Mouse (Mus musculus) spleen, adult 18-20 months (tissue): ENCODE results near the gene Hoxb8.

Experiments used
- DNase-seq, 2 experiments: peaks; one replicate each; pipeline ENCODE4 v3.0.0; 2022; ENCODE audit warnings: mixed read lengths in 2 of 2

The Hoxb8 gene

DNA sequence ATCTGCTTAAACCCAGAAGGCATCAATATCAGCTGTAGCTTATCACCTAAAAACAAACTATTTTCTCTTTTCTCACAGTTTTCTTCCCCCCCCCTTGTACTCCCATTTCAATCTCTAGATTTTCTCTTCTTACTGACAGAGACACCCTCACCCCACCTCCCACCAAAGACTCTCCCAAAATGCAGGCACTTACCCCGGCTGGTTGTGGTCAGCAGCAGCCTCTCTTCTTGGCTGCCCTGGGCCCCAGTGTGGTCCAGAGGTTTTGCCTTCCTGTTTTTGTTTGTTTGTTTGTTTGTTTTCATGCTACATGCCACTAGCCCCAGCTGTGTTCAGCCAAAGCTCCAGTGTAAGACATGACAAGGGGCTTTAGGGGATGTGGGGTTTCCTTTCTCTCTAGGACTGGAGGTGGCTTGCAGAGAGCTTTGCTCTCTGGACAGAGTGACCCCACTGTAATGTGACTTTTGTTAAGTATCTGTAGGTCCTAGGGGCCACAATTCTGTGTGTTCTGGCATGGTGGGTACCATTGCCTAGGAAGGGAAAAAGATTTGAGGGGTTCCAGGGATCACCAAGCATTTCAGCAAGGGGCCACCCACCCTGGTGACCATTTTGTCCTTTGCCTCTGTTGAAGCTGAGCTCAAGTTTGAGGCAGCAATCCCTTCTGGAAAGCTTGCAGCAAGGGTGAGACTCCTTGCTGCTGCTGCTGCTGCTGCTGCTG is 13.5 kb upstream of the Hoxb8 start:
- no peak for DNase-seq

DNA sequence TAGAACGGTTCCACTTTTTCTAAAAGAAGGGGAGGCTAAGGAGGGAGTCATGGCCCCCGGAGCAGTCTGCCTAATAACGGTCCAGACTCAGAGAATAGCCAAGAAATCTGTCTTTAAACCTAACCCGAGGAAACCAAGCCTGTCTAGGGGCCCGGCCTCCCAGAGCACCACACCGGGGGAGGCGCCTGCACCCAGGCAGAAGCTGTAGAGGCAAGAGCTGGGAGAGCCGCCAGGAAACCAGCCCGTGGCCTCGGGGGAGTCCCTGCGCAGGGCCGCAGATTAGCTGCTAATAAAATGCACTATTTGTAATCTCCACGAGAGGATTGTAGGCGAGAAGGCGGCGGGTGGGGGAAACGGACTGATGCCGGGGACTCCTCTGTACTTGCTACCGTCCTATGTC is 11.8 kb upstream of the Hoxb8 start:
- no peak for DNase-seq

DNA sequence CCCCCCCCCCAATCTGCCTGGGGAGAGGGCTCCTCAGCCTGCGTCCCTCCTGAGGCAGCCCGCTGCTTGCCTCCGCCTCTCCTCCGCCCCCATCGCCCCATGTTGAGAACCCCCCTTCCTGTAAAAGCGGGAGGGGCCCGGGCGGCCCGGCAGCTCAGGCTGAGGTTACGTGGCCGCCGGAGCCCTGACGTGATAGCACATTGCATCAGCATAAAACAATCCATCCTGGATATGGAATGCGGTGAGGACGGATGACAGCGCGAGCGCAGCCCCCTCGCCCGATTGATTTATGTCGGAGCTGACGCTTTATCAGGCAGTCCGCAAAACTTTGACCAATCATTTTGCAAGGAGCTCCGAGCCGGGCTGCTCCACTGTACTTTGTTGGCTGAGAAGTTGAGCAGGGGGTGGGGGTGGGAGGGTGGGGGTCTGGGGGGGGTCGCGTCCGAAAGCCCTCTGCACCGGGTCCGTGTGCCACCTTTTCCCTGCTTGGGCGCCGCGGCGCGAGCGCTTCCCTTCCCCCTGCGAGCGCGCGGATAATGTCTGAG is 10.6 kb upstream of the Hoxb8 start, which contains the start of gene Hoxb9:
TSS of gene Hoxb9 (plus strand) at position 462 of the 545 bp plus-strand sequence.
- no peak for DNase-seq

DNA sequence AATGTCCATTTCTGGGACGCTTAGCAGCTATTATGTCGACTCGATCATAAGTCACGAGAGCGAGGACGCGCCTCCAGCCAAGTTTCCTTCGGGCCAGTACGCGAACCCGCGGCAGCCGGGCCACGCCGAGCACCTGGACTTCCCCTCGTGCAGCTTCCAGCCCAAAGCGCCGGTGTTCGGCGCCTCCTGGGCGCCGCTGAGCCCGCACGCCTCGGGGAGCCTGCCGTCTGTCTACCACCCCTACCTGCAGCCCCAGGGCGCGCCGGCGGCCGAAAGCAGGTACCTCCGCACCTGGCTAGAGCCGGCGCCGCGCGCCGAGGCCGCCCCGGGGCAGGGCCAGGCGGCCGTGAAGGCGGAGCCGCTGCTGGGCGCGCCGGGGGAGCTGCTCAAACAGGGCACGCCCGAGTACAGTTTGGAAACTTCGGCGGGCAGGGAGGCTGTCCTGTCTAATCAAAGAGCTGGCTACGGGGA is 10.1 kb upstream of the Hoxb8 start:
- DNase-seq: no peak

DNA sequence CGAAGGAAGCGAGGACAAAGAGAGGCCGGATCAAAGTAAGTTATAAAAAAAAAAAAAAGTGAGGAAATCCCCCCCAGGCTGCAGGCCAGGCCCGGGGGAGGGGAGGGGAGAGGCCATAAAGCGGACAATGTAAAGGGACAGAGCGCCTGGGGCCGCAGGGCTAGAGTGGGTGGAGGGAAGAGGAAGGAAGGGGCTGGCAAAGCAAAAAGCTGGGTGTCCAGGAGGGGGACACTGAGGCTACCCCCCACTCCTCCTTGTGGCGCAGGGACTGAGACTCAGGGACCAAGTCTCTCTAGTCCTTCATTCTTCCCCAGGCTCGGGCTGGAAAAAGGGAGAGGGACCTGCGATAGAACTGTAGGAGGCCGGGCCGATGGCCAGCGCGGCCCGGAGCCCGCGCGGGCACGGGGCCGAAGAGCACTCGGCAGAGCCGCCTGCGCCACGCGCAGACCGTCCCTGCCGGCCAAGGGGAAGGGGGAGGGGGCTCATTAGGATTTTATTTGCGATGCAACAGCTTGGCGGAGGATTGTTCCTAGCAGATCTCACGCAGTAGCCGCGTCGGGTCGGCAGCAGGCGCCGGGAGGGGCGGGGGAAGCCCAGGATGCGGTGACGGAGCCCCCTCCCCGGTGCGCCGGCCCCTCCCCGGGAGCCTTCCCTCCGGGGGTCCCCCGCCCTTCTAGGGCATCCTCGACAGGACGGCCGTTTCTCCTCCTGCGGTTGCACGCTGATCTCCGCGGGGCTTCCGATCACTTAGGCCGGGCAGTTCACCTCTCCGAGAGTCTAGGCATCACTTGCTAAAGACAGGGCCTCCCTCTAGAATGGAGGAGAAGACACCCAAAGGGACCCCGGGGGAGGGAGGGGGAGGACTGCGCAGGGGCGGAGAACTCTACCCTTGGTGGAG is 9.4 kb upstream of the Hoxb8 start:
- DNase-seq: no peak

DNA sequence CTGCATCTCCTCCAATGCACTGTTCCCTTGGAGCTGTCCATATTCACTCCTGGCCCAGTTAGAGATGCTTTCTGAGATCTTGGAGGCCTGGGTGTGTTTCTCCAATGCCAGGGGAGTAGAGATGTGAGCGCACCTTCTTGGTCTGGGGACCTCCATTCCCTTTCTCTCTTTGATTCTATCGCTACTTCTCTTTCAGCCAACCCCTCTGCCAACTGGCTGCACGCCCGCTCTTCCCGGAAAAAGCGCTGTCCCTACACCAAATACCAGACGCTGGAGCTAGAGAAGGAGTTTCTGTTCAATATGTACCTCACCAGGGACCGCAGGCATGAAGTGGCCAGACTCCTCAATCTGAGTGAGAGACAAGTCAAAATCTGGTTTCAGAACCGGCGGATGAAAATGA is 7.3 kb upstream of the Hoxb8 start:
- no peak for DNase-seq

DNA sequence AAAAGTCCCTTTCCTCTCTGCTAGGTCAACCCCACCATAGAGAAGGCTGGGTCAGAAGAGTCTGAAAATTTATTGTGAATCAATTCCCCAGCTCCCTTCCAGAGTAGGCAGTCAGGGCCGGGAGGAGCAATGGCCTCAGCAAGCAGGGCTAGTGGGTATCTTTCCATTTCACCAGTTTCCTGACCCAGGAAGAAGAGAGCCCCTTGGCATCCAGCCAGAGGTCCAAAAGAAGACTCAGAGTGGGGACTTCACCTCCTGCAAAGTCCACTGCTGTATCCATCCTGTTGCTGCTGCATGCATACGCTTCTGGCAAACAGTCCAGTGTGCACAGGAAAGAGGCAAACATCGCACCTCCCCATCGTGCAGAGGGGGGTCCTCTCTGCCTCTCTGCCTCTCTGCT is 5.8 kb upstream of the Hoxb8 start:
- DNase-seq: no peak

DNA sequence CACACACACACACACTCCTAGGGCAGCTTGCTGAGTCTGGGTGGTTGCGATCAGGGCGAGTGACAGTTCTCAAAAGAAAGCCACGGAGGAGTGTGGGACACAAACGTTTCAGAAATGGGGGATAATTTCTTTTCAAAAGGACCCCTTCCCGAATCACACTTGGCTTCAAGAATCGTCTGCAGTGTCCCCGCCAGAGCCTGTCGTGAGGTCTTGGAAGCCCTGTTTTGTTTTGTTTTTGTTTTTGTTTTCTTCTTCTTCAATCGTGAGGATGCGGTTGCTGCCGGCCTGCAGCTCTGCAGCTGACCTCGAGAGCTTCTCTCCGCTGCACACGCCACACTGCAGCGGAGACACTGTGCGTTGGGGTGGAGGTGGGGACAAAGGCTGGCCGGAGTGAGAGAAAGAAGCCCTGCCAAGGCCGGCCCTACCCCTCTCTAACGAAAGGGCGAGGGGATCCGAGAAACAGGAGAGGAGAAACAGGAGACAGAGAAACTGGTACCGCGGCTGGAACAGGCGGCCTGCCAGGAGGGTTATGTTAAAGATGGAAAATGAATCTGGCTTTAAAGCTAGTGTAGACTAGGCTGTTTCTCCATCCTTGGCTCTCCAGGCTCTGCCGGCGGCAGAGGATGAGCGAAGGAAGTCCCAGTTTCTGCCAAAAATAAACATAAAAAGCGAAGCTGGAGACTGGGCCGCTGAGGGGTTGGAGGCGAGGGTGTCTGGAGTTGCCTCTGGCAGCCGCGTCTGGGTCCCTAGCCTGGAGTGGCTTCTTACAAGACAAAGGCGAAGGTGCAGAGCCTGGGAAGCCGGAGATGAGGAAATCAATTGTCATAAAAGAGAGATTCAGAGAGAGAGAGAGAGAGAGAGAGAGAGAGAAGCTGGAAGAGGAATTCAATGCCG is 4.3 kb upstream of the Hoxb8 start:
- DNase-seq: no peak

DNA sequence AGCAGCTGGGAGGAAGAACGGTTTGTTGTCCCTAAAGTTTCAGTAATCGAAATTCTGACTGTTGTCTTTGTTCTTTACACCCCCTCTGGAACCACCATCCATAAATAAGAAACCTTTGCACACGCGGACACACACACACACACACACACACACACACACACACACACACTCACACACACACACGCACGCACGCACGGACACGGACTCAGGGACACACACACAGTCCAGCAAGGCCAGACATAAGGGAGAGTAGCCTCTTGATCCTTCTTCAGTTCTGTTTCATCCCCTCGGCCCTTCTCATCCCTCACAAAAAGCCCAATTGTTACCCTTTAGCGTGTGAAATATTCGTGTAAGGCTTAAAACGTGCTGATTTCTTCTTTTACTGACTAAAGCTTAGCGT is 3.4 kb upstream of the Hoxb8 start:
- no peak for DNase-seq

DNA sequence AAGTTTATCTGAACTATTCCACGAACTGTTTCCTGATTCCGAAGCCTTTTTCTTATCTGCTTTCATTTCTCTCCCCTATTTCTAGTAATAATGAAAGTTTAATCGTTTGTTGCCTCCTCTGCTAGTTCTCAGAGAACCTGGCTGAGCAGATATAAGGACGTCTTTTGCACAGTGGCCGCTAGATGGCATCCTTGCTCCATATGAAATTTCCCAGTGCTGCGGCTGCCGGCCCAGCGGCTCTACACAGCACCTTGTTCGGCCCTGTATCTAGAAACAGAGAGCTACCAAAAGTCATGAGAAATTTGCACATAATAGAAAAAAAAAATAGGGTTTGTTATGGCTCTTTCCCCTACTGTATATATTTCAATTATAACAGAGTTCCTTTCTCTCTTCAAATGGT is 2.9 kb upstream of the Hoxb8 start:
- DNase-seq: peak; percentile 49 to 77

DNA sequence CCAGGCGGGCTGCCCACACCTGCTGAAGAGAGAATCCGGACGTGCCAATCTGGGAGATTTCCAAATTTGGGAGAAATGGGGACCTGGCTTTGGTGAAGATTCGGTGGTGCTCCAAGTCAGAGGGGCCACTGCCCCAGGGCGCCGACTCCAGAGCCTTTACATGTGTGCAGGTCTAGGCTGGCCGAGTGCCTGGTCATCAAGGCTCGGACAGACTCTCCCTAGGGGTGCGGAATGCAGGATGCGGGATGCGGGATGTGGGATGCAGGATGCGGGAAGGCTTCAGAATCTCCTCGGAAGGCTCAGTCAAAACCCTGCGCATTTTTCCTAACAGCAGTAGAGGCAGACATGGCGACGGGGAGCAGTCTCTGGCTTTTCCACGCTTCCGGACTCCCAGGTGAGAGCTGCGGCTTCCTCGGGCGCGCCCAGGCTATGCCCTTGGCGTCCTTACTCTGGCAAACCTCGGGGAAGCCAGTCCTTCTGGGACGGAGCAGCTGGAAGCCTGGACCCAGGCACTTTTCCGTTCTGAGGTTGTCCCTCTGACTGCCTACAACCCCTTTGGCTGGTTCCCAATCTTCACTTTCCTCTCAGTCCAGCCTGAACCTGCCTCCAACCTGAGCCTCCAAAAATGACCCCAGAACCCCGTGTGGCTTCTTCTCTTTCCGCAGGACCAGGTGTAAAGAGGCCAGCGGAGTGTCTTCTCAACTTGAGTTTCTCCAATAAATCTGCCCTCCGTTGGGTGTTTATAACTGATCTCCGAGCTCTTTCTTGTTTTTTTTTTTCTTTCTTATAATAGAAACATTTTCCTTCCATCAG is 2.1 kb upstream of the Hoxb8 start:
- no peak for DNase-seq

DNA sequence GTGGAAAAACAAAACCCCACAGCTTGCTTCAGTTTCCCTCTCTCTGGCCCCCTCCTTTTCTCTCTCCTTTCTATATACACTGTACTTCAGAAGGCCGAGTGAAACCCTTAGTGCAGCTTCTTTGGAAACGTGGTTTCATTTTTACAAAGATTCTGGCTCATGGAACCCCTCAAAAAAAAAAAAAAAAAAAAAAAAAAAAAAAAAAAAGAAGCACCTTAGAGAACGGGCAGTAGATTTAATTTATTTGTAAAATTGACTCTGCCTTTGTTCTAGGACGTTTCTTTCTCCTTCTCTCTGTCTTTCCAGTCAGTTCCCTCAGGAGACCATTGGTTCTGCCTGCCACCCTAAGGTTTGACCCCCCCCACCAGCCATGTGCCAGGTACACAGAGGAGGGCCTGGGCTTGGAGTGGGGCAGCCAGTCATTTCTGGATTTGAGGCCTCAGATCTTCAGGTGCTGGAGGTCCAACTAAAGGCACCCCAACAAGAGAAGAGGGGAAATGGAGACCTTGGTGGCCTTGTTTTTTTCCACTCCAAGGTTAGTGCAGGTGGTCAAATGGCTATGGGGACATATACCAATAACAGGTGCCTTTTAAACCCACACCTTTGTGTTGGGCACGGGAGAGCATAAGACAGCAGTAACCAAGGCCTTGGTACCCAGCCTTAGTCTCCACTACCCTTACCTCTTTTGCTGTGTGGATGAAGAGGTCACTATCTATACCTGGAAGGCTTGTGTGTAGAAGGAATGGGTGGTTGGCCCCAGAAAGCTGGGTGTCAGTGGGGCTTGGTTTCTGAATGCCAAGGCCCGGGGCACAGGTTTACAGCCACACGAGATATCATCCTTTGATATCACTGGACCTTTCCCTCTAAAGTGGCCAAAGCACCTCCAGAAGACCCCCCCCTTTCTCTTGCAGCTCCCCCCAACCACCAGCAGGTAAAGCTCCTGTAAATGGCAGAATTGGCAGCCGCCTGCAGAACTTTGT is 1.0 kb upstream of the Hoxb8 start:
- no peak for DNase-seq

DNA sequence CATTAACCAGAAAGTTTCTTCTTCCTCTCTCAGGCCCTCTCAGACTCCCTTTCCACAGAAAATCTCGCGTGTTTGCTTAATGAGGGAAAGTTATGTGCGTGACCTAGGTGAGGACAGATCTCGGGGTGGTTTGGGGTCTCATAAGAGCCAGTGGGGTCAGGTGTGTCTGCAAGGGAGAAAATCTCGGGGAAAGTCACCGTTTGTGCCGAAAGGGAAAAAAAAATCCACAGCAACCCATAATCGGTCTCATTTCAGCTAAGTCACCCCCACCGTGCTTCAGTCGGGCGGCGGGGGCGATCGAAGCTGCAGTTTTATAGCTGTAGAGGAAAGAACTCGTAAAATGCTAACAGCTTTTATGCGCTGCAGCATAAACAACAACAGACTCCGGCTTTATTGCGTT is 309 bp upstream of the Hoxb8 start:
- no peak for DNase-seq

DNA sequence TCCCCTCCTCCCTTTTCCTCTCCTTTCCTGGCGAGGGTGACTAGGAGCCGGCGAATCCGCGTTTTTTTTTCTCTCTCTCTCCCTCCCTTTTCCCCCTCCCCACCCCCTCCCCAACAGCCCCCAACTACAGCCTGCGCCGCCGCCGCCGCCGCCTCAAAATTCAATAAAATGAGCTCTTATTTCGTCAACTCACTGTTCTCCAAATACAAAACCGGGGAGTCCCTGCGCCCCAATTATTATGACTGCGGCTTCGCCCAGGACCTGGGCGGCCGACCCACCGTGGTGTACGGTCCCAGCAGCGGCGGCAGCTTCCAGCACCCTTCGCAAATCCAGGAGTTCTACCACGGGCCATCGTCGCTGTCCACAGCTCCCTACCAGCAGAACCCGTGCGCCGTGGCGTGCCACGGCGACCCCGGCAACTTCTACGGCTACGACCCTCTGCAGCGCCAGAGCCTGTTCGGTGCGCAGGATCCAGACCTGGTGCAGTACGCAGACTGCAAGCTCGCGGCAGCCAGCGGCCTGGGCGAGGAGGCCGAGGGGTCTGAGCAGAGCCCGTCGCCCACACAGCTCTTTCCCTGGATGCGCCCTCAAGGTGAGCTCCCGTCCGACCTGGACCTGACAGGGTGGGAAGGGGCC is 1.2 kb downstream of the Hoxb8 start:
- DNase-seq: no peak

DNA sequence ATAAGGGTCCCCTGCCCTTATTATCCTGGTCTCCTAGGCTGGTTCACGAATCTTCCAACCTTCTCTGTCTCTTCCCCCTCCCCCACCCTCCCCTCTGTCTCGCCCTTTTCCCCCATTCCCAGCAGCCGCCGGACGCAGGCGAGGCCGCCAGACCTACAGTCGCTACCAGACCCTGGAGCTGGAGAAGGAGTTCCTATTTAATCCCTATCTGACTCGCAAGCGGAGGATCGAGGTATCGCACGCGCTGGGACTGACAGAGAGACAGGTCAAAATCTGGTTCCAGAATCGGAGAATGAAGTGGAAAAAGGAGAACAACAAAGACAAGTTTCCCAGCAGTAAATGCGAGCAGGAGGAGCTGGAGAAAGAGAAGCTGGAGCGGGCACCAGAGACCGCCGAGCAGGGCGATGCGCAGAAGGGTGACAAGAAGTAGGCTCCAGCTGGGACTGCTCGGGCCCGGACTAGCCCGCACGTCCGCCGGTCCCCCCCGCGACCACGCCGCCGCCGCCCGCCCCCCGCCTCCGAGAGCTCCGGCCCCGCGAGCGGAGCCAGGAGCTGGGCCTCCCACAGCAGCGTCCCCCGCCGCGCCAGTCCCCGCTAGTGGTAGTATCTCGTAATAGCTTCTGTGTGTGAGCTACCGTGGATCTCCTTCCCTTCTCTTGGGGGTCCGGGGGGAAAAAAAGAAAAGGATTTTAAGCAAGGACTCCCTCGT is 2.5 kb downstream of the Hoxb8 start:
- peak in 1 of 2 experiments; percentile 46 for DNase-seq

DNA sequence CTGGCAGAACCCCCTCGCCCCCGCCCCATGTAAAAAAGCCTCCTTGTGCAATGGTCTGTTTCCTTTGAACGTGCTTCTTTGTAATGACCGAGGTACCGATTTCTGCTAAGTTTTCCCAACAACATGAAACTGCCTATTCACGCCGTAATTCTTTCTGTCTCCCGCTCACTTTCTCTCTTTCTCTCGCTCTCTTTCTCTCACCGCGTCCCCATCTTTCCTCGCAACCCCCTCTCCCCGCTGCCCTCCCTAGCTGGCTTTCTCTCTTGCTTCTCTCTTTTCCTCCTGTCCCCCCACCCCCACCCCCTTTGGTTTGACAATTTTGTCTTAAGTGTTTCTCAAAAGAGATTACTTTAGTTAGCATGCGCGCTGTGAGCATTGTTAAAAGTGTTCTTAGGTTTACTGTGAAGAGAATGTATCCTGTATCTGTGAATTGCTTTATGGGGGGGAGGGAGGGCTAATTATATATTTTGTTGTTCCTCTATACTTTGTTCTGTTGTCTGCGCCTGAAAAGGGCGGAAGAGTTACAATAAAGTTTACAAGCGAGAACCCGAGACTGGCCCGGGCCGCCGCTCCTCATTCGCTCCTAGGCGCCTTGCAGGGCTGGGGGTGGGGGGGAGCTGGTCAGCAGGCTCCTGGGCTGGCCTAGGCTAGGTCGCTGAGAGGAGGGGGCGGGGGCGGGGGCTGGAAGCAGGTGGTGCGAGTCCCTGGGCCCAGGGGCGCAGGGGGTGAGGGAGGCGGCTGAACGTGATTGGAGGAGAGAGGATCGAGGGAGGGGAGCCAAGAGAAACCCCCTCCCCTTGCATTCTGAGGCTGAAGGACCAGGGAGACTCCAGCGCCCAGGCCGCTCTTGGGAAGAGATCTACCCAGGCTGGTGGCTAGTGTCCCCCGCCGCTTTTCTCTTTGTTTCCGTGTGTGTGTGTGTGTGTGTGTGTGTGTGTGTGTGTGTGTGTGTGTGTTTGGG is 3.3 kb downstream of the Hoxb8 start:
- no peak for DNase-seq

DNA sequence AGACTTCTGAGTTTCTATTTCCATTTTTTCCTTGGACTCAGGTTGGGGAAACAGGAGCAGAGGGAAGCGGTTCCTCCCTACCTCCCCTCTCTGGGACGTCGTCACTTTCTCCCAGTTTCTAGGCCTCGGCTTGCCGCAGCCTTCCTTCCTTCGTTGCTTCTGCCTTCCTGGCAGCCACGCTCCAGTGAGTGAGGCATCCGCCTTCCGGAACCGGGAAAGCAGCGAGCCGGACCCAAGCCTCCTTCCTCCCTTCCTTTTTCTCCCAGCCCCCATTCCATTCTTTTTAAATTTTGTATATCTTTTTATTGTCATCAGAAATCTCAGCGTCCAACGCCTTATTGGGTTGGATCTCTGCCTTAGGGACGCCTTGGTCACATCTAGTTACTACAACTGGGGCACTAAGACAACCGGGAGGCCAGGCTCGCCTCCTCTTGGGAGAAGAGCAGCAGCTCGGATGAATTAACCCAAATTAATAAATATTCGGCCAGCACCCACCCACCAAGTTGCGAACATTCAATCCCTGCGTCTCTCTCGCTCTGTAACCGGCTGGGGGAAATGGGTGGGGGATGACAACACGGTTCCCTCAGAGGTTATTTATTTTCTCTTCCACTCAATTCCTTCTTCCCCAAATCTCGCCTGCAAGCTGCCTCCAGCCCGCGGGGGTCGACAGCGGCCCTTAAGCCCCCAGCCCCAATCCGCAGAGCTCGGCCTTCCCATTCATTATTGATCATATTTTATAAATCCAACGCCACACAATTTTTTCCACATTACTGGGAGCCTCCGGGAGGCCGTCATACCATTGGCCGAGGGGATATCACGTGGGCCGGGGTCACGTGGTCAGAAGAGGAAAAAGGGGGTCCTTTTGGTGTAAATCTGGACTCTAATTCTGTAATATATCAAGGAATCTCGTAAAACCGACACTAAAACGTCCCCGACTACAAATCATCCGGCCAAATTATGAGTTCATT is 4.3 kb downstream of the Hoxb8 start, which contains the start of gene Hoxb7:
TSS of gene Hoxb7 (plus strand) at position 853 of the 968 bp plus-strand sequence.
- DNase-seq: peak in 1 of 2 experiments; percentile 49
